Mouse (Mus musculus): ENCODE results near the gene Trp53bp2. TPM values are rescaled to one million over a fixed set of nuclear protein-coding genes. Genes with fewer than 3 reads are reported as not detected.

Trp53bp2 gene
- polyA plus RNA-seq (2012; rRNA removed): 12.4 and 22.4 TPM in 2 replicates

DNA sequence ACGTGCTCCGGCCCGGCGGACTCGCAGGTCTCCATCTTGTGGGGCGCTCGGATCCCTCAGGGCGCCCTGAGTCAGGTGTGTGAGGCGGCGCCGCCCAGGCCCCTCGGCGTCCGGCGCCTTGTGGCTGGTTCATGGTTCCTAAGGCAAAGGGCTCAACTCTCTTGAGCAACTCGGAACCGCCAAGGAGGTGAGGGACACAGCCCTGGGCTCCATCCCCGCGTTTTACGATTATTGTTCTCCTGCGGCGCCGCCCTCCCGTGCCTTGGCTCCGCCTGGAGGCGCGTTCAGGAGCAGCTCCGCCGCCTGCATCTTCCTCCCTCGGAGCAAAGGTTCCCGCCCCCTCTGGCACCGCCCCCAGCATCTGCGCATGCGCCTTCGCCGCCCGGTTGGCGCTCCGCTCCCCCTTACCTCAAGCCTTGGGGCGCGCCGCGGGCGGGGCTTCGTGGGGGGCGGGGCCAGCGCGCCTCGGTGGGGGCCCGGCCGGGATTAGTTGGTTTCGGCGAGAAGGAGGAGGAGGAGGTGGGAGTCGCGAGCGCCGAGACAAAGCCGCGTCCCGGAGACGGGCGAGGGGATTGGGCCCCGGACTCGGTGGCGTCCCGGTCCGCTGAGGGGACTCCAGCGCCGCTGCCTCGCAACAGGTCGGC is at the start of gene Trp53bp2:
TSS of gene Trp53bp2 (plus strand) at position 489 of the 644 bp plus-strand sequence.
- TF ChIP-seq POLR2A (IDR thresholded peaks at IDR 0.05; ENCODE audit: low read depth, low read length) (peak; percentile 52; the same call in 1 of the 2 replicates), CTCF (IDR thresholded peaks at IDR 0.05; ENCODE audit: extremely low read depth, insufficient read length, insufficient replicate concordance, low read depth, low read length) (peak; percentile 23; the same call in 1 of the 2 replicates)
- Histone ChIP-seq H3K4me3 (ENCODE audit: low read depth, low read length) (peak within 1 kb of the TSS; percentile 97), H3K4me1 (ENCODE audit: control insufficient read depth, insufficient read depth, insufficient read length, low read length) (peaks cover 4% of the 10 kb centered on the region), H3K27me3 (ENCODE audit: control insufficient read depth, insufficient read depth, low read length) (no peaks in the 10 kb centered on the region), H3K36me3 (ENCODE audit: control insufficient read depth, insufficient read depth, low read length) (no peaks in the 10 kb centered on the region), H3K27ac (ENCODE audit: insufficient read depth, low read depth, low read length) (peak within 1 kb of the TSS; percentile 68)
- WGBS: under 1% methylated on average over 71 of the region's 71 CpGs

DNA sequence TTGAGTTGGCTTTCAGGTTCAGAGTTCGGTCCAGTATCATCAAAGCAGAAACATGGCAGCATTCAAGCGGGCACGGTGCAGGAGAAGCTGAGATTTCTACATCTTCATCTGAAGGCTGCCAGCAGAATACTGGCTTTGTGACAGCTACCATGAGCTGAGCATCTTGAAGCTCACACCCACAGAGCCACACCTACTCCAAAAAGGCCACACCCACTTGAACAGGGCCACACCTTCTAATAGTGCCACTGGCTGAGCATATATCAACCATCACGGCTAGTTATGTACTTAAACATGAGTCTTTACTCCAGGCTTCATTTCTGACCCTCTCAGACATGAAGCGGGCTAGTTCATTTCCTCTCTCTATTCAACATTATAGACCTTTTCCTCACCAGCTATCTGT is 46.3 kb upstream of the Trp53bp2 start:
- Histone ChIP-seq H3K36me3 (ENCODE audit: control insufficient read depth, insufficient read depth, low read length) (no peaks in the 10 kb centered on the region), H3K27me3 (ENCODE audit: control insufficient read depth, insufficient read depth, low read length) (no peaks in the 10 kb centered on the region), H3K27ac (ENCODE audit: insufficient read depth, low read depth, low read length) (no peak overlapping the region), H3K4me1 (ENCODE audit: control insufficient read depth, insufficient read depth, insufficient read length, low read length) (no peaks in the 10 kb centered on the region), H3K4me3 (ENCODE audit: low read depth, low read length) (no peak overlapping the region)
- no peak for TF ChIP-seq CTCF (IDR thresholded peaks at IDR 0.05; ENCODE audit: extremely low read depth, insufficient read length, insufficient replicate concordance, low read depth, low read length)
- no peak for TF ChIP-seq POLR2A (IDR thresholded peaks at IDR 0.05; ENCODE audit: low read depth, low read length)
- 81% methylated on average over 5 of the region's 5 CpGs for WGBS

DNA sequence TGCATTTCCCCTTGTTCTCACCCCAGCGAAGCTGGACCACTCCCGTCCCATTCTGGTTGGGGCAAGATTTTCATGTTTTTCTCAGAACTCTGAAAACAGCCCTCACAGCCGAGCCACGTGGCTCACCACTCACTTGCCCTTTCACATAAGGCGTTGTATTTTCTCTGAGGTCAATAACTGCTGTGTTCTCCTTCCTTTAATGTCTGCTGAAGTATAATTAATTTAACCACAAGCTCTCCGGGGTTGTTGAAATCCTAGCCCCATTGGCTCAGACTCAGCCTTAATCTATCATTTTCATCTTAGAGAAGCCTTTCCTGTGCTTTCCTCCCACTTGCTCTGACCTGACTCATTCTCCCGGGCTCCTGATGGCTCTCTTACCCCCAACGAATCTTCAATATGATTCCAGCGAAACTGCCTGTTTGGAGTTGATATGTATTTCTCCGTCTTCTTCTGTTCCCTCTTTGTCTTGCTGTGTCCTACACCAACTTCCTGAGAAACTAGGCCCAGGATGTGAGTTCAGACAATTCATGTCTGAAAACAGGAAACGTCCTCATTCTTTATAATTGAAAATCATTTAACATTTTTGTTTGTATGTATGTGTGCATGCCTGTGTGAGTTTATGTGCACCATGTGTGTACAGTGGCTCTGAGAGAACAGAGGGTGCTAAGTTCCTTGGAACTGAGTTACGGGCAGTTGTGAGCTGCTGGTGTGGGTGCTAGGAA is 45.1 kb upstream of the Trp53bp2 start:
- TF ChIP-seq POLR2A (IDR thresholded peaks at IDR 0.05; ENCODE audit: low read depth, low read length): no peak
- H3K36me3 ChIP-seq (ENCODE audit: control insufficient read depth, insufficient read depth, low read length): no peaks in the 10 kb centered on the region
- 0 out of 2 replicates have a peak, but pooled peaks cover 2% of the 10 kb centered on the region for H3K27me3 ChIP-seq (ENCODE audit: control insufficient read depth, insufficient read depth, low read length)
- H3K4me1 ChIP-seq (ENCODE audit: control insufficient read depth, insufficient read depth, insufficient read length, low read length): no peaks in the 10 kb centered on the region
- WGBS: 72% methylated on average over 12 of the region's 12 CpGs
- H3K27ac ChIP-seq (ENCODE audit: insufficient read depth, low read depth, low read length): no peak overlapping the region
- no peak overlapping the region for H3K4me3 ChIP-seq (ENCODE audit: low read depth, low read length)

DNA sequence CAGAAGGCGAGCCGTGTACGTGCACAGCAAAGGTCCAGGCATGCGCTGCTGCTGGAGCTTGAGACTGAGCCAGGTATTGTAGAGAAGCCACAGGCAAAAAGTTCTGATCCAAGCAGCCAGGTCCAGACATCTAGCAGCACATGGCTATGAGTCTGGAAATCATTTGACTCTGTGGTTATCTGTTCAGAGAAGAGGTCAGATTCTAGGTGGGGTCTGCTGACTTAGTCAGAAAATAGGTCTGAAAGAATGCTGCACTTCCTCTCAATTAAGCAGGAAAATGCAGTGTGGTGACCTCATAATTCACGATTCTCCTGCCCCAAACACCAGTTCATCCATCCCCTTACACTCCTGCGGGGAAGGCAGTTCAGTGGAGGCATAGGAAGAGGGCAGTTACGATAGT is 40.7 kb upstream of the Trp53bp2 start:
- no peaks in the 10 kb centered on the region for H3K36me3 ChIP-seq (ENCODE audit: control insufficient read depth, insufficient read depth, low read length)
- TF ChIP-seq POLR2A (IDR thresholded peaks at IDR 0.05; ENCODE audit: low read depth, low read length): no peak
- no peak for TF ChIP-seq CTCF (IDR thresholded peaks at IDR 0.05; ENCODE audit: extremely low read depth, insufficient read length, insufficient replicate concordance, low read depth, low read length)
- 0 out of 2 replicates have a peak, but pooled peaks cover 2% of the 10 kb centered on the region for H3K27me3 ChIP-seq (ENCODE audit: control insufficient read depth, insufficient read depth, low read length)
- no peak overlapping the region for H3K27ac ChIP-seq (ENCODE audit: insufficient read depth, low read depth, low read length)
- 35% methylated on average over 7 of the region's 7 CpGs for WGBS
- H3K4me1 ChIP-seq (ENCODE audit: control insufficient read depth, insufficient read depth, insufficient read length, low read length): peaks cover 2% of the 10 kb centered on the region; the same call in 1 of the 2 replicates
- no peak overlapping the region for H3K4me3 ChIP-seq (ENCODE audit: low read depth, low read length)

DNA sequence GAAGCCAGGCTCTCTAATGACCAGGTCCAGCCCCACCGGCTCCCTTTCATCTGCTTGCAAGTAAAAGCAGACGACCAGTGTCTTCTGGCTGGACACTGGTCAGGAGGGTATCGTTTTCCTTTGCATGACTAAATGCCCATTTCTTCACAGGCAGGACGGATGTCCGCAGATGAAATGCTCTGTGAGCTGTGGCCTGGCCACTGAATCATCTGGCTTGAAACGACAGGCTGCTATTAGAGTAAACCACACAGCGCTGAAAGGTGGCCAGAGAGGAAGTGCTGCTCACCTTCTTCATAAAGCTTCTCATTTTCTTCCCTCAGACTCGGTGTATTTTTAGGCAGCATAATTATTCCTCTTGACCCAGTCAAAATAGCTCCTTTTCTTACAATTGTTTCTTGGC is 40.2 kb upstream of the Trp53bp2 start:
- WGBS: 66% methylated on average over 8 of the region's 8 CpGs
- Histone ChIP-seq H3K4me1 (ENCODE audit: control insufficient read depth, insufficient read depth, insufficient read length, low read length) (peaks cover 2% of the 10 kb centered on the region; the same call in 1 of the 2 replicates), H3K4me3 (ENCODE audit: low read depth, low read length) (no peak overlapping the region), H3K36me3 (ENCODE audit: control insufficient read depth, insufficient read depth, low read length) (no peaks in the 10 kb centered on the region), H3K27ac (ENCODE audit: insufficient read depth, low read depth, low read length) (no peak overlapping the region), H3K27me3 (ENCODE audit: control insufficient read depth, insufficient read depth, low read length) (0 out of 2 replicates have a peak, but pooled peaks cover 2% of the 10 kb centered on the region)
- no peak for TF ChIP-seq CTCF (IDR thresholded peaks at IDR 0.05; ENCODE audit: extremely low read depth, insufficient read length, insufficient replicate concordance, low read depth, low read length)
- TF ChIP-seq POLR2A (IDR thresholded peaks at IDR 0.05; ENCODE audit: low read depth, low read length): no peak

DNA sequence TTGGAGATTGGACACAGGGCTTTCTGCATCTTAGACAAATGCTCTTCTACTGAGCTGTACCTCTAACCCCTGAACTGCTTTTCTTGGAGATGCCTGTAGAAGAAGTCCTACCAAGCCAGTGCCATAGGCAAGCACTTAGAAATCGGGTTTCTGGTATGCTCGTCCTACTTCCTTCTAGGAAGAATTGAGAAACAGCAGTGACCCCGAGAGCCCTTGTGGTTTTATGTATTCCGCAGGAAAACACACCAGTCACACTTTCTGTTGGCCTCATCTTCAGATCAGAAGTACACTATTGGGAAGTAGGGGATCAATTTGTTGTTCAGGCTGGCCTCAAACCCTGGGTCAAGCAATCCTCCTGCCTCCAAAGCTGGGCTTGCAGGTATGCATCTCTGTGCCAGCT is 39.5 kb upstream of the Trp53bp2 start:
- H3K27me3 ChIP-seq (ENCODE audit: control insufficient read depth, insufficient read depth, low read length): 0 out of 2 replicates have a peak, but pooled peaks cover 2% of the 10 kb centered on the region
- H3K36me3 ChIP-seq (ENCODE audit: control insufficient read depth, insufficient read depth, low read length): no peaks in the 10 kb centered on the region
- peaks cover 2% of the 10 kb centered on the region; the same call in 1 of the 2 replicates for H3K4me1 ChIP-seq (ENCODE audit: control insufficient read depth, insufficient read depth, insufficient read length, low read length)
- no peak overlapping the region for H3K27ac ChIP-seq (ENCODE audit: insufficient read depth, low read depth, low read length)
- no peak overlapping the region for H3K4me3 ChIP-seq (ENCODE audit: low read depth, low read length)
- TF ChIP-seq POLR2A (IDR thresholded peaks at IDR 0.05; ENCODE audit: low read depth, low read length) (no peak), CTCF (IDR thresholded peaks at IDR 0.05; ENCODE audit: extremely low read depth, insufficient read length, insufficient replicate concordance, low read depth, low read length) (no peak)
- 71% methylated on average over 4 of the region's 4 CpGs for WGBS

DNA sequence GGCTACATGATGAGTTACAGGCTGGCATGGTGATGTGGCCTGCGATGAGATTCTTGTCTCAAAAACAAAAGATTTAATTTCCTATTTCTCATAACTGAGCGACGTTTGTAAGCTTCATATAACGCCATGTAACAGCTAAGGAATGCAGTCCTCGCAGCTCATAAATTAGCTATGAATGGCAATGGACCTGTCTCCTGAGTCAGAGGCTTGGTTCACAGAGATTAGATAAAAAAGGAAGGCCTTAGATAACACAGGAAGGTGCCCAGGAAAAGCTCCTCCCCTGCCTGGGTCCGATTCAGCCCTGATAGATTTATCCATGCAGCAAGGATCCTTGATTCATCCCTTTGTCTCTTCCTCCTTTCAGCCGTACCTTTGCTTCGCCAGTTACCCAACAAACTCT is 37.1 kb upstream of the Trp53bp2 start:
- Histone ChIP-seq H3K27ac (ENCODE audit: insufficient read depth, low read depth, low read length) (no peak overlapping the region), H3K27me3 (ENCODE audit: control insufficient read depth, insufficient read depth, low read length) (0 out of 2 replicates have a peak, but pooled peaks cover 2% of the 10 kb centered on the region), H3K36me3 (ENCODE audit: control insufficient read depth, insufficient read depth, low read length) (no peaks in the 10 kb centered on the region), H3K4me3 (ENCODE audit: low read depth, low read length) (no peak overlapping the region), H3K4me1 (ENCODE audit: control insufficient read depth, insufficient read depth, insufficient read length, low read length) (peaks cover 2% of the 10 kb centered on the region; the same call in 1 of the 2 replicates)
- 40% methylated on average over 8 of the region's 8 CpGs for WGBS
- TF ChIP-seq CTCF (IDR thresholded peaks at IDR 0.05; ENCODE audit: extremely low read depth, insufficient read length, insufficient replicate concordance, low read depth, low read length) (no peak), POLR2A (IDR thresholded peaks at IDR 0.05; ENCODE audit: low read depth, low read length) (no peak)

All from small intestine, adult 2 months (tissue).